Mouse (Mus musculus) CD4-positive naive resting alpha-beta T cell, adult 76 days (primary cell): ENCODE results near the gene 2010106E10Rik. TPM values are rescaled to one million over a fixed set of nuclear protein-coding genes. Genes with fewer than 3 reads are reported as not detected.

Source experiments
- total RNA-seq: library from RNA; stranded (reverse); gene quantifications from one replicate; pipeline ENCODE4 v1.2.4, GENCODE M21; 2023

2010106E10Rik gene
- not detected for total RNA-seq

GRCm38 (mm10) chrX:112494974-112495373 is at the start of gene 2010106E10Rik:
2010106E10Rik (plus strand) TSS chrX:112495274.

GRCm38 (mm10) chrX:112600511-112601305 is 105.6 kb downstream of the 2010106E10Rik start, which contains the start of gene Zfp711:
Zfp711 (plus strand) TSS chrX:112600526.

Other genes starting within 250 kb of the 2010106E10Rik start
- gene Apool, start 183.9 kb upstream of the 2010106E10Rik start, total RNA-seq: 12.8 TPM
- gene Satl1, start 88.5 kb upstream of the 2010106E10Rik start, total RNA-seq: not detected
- not detected for gene Zfp711, start 105.3 kb downstream of the 2010106E10Rik start, total RNA-seq
- gene Pof1b, start 203.4 kb downstream of the 2010106E10Rik start, total RNA-seq: not detected